Mouse (Mus musculus): ENCODE data around the gene Lefty2.
"Not testable (repeated sequence)": the region's sequence is repeated elsewhere in the genome, so short reads cannot be mapped to it uniquely, and the experiment has no call there.

DNA sequence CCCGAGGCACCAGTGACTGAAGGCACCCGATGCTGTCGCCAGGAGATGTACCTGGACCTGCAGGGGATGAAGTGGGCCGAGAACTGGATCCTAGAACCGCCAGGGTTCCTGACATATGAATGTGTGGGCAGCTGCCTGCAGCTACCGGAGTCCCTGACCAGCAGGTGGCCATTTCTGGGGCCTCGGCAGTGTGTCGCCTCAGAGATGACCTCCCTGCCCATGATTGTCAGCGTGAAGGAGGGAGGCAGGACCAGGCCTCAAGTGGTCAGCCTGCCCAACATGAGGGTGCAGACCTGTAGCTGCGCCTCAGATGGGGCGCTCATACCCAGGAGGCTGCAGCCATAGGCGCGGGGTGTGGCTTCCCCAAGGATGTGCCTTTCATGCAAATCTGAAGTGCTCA, 44.7 kb downstream of the Lefty2 start:
- not testable (repeated sequence) for TF ChIP-seq CTCF (IDR thresholded peaks at IDR 0.05; ENCODE audit: low read depth, low read length); POLR2A (IDR thresholded peaks at IDR 0.05; ENCODE audit: borderline replicate concordance, low read depth, low read length)
